Mouse (Mus musculus) MN1 (cell line): ENCODE measurements around the gene Foxf1.

ENCODE experiments used
- DNase-seq: peaks from one replicate; pipeline ENCODE4 v3.0.0-alpha.2; 2016; ENCODE audit warnings: low spot score

Gene Foxf1

DNA sequence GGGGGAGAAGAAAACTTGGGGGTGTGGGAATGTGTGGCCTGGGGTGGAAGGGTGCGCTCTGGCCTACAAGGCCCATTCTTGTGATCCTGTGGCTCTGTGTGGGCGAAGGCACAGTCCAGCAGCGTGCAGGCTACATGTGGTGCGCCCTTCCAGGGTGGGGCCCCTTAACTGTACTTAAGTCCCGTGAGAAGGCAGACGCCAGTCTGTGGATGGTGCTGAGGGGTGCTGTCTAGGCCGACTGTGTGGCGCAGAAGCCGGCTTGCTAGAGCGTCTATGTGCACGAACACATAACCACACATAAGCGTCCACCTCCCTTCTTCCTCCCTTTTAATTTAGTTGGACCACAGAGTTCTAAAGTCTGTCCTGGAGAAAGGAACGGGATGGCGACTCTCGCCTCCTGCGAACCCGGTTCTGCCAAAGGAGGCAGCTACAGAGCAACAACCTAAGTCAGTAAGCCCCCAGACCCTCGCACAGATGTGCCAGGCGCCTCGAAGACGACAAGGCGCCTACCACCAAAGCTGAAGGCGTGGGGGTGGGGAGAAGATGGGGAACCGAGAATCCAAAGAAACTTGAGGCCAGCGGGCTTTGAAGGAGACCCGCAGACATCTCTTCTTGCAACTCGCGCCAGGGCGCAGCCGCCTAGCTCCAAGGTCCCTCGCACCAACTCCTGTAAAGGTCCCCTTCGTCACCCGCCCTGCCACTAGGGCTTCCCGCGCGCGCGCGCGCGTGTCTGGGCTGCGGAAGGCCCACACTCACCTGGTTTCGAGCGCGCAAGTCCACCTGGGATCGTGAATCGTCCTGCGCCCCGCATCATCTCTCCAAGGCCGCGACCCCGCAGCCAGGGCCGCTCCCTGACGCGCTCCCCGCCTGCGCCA is 1.7 kb upstream of the Foxf1 start:
- no peak for DNase-seq

DNA sequence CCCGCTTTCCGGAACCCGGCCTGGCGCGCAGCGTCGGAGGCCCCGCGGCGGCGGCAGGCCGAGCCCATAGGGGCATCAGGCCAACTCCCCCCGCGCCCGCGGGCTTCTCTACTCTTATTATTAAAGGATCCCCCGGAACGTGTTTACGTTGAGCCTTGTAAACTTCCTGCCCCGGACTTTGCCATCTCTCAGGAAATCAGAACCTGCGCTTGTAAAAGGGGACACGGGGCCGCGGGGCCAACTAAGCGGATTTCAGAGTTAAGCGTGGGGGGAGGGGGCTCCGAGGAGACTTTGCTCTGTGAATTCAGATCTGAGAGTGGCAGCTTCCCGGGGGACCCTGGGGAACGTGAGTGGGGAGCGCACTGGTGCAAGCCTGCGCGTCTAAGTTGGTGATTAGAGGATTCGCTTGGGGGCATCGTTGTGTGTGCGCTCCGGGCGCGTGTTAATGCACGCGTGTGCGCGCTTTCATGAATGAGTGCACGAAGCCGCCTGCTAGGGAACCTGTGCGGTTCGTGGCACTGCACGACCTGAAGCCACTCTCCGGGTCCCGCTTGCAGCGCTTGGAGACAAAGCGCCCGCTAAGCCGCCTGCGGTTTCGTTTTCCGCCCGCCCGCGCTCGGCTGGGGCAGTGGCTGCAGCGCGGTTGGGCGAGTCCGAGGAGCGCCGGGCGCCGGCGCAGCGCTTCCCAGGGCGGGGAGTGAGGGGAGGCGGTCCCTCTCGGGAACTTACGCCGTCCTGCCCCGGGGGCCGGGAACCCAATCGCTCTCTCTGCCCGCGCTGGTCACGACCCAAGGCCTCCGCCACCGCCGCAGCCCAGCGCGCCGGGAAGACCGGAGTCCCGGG is 872 bp upstream of the Foxf1 start:
- DNase-seq = peak; percentile 88

GRCm38 (mm10) chr8:121083936-121084209 is 313 bp upstream of the Foxf1 start:
- no peak for DNase-seq

DNA sequence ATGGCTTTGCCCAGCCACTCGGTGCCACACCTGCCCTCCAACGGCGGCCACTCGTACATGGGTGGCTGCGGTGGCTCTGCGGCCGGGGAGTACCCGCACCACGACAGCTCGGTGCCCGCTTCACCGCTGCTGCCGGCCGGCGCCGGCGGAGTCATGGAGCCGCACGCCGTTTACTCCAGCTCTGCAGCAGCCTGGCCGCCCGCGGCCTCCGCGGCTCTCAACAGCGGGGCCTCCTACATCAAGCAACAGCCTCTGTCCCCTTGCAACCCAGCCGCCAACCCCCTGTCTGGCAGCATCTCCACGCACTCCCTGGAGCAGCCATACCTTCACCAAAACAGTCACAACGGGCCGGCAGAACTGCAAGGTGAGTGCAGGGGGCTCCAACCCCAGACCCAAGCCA is 825 bp downstream of the Foxf1 start:
- DNase-seq = no peak

GRCm38 (mm10) chr8:121085561-121085960 is 1.4 kb downstream of the Foxf1 start:
- no peak for DNase-seq

- no peak for DNase-seq
These were observed 2.1 kb downstream of the Foxf1 start for GRCm38 (mm10) chr8:121086004-121086900.

DNA sequence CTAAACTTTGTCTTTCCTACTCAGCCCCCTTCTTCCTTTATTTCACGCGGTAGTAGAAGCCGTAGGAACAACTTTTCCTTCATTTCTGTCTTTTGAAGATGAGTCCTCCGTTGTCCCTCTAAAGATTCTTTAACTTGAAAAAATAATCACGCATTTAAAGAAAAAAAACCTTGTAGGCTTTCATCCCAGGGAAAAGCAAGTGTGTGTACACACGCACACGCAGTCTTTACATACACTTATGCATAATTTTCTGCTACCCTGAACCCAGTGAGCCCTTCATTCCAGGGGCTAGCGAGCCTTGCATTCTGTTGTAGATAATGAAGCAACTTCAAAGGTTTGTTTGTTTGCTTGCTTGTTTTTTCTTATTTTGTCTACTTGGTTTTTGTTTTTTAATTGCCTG is 4.1 kb downstream of the Foxf1 start:
- DNase-seq = no peak

DNA sequence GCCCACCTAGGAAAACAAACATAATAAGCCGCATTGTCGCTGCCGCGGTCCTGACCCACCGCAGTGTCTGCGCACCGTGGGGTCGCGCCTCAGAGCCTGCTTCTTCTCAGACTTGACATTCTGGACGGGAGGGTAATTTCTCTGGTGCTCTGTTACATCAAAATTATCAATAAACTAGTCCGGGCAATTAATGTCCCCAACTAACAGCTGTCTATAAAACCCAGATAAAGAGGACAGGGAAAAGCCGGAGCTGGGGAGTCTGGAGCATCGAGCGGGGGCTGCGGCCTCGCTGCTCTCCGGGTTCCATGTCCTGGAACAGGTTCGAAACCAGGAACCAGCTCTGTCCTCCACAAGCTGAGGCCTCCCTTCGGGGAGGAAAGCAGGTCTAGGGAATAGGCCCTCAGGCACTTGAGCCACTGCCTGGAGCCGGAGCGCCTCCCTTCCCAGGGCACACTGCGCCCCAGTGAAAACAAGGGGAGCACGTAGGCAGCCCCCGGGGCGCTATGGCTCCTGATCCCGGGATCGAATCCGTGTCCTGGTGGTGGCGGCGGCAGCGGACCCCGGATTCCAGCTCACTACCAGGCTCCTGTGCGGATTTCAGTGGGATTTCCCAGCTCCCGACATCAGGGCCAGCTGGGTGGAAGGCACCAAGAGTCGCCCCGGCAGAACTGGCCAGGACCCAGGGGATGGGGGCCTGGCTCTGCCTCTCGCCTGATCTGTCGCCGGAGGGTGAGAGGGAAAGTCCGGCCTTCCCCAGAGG is 4.9 kb downstream of the Foxf1 start:
- no peak for DNase-seq

GRCm38 (mm10) chr8:121089631-121090380 is 5.6 kb downstream of the Foxf1 start:
- DNase-seq = no peak

DNA sequence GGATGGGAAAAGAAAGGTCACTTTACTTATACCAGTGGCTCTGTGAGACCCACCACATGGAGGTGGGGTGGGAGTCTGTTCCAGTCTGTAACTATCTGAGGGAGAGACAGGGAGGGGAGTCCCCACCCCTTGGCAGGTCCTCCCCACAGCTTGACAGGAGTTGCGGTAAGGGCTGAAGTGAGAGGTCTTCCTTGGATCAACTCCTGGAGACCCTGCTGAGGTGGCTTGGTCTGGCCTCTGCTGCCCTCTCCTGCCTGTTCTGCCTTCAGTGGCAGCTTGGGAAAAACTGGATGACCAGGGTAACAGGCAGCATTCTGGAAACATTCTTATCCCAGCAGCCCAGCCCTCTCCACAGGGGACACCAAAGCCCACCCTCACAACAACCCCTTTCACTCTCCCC is 6.5 kb downstream of the Foxf1 start:
- DNase-seq = no peak

GRCm38 (mm10) chr8:121092141-121092540 is 8.0 kb downstream of the Foxf1 start:
- no peak for DNase-seq

- peak; percentile 93 for DNase-seq
These were observed 8.4 kb downstream of the Foxf1 start for GRCm38 (mm10) chr8:121092627-121093026.

- DNase-seq = no peak
These were observed 9.3 kb downstream of the Foxf1 start for GRCm38 (mm10) chr8:121093496-121093895.

- peak; percentile 92 for DNase-seq
These were observed 20.0 kb downstream of the Foxf1 start for GRCm38 (mm10) chr8:121104049-121104818.

GRCm38 (mm10) chr8:121107668-121108656 is 23.8 kb downstream of the Foxf1 start, which contains the start of gene Mthfsd:
Mthfsd (minus strand) TSS chr8:121108392.
- peak; percentile 100 for DNase-seq

GRCm38 (mm10) chr8:121108657-121109056 is 24.5 kb downstream of the Foxf1 start:
- DNase-seq = no peak

GRCm38 (mm10) chr8:121111145-121111907 is 27.1 kb downstream of the Foxf1 start:
- no peak for DNase-seq

DNA sequence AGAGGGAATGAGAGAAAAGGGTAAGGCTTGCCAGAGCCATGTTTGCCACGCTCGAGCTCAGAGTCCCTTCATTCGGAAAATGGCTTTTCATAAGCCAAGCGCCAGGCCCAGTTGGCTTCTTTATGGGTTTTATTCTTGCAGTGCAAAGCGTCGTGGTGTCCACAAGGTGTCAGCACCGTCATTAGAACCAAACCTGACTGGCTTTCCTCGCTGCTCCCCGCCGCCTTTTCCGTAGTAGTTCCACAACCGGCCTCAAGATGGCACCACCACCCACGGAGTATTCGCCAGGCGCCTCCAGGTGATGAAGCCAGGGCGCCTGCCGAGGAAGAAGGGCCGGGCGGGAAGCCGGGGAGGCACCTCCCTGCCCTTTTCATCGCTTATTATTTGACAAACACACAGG is 29.1 kb downstream of the Foxf1 start:
- peak; percentile 95 for DNase-seq
